Mouse (Mus musculus) megakaryocyte progenitor cell, adult 5-6 weeks (primary cell): ENCODE measurements around the gene St3gal2. TPM values are rescaled to one million over a fixed set of nuclear protein-coding genes. Genes with fewer than 3 reads are reported as not detected.
"Not testable (repeated sequence)": the region's sequence is repeated elsewhere in the genome, so short reads cannot be mapped to it uniquely, and the experiment has no call there.

Experiments
- ATAC-seq: replicated peaks from 2 replicates; pipeline ENCODE4 v1.8.0; 2016; ENCODE audit warnings: mild to moderate bottlenecking, moderate TSS enrichment, inconsistent platforms; ENCODE audit not compliant: poor library complexity
- total RNA-seq, 2 experiments: library from RNA; stranded (forward) in 1 of 2; stranded (reverse) in 1 of 2; fragments of 157-497, 149-512 nt in 1 of 2; fragments of 200-1000 nt in 1 of 2; gene quantifications; 2 replicates each; pipeline versions ENCODE4 v1.2.3 to v1.2.4; 2015 to 2017

St3gal2 gene
- total RNA-seq, 2 experiments from 2014 or later, result 5.8 to 6.9 TPM

DNA sequence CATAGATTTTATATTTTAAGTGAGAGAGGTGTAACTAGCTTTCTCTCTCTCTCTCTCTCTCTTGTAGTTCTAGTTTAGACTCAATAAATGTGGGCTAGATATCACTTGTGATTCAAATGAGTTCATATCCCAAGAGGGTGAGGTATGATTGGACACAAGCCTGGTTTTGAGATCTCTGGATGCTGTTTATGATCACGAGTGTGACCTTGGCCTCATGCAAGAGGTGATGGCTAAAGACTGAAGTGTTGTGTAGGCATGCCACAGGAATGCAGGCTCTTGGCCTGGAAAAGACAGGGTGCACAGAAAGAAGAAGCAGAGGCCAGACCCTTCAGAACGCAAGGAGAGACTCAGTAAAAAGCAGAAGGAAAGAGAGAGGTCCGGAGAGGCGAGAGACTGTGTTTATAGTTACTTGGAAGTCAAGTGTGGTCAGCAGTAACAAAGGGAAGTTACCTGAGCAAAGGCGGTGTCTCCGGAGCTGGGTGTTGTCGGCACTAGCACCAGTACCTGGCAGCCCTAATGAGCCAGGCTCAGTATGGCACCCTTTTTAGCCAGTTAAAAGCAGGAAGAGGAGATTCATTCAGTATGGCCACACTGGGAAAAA, 24.7 kb downstream of the St3gal2 start:
- ATAC-seq, result peak; percentile 55

DNA sequence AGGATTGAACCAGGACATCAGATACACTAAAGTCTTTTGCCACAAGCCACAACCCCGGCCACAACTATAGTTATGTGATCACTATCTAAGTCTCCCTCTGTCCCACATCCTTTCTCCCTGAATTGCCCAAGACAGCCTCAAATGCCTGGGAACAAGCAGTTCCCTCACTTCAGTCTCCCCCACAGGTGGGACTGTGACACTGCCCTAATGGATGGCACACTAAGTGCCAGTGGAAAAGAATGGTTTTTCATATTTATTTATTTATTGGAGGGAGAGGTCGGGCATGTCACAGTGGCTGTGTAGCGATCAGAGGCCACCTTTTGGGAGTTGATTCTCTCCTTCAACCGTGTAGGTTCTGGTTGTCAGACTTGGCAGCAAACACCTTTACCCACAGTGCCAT, 26.0 kb downstream of the St3gal2 start:
- peak; percentile 14; the same call in 1 of the 2 replicates for ATAC-seq

DNA sequence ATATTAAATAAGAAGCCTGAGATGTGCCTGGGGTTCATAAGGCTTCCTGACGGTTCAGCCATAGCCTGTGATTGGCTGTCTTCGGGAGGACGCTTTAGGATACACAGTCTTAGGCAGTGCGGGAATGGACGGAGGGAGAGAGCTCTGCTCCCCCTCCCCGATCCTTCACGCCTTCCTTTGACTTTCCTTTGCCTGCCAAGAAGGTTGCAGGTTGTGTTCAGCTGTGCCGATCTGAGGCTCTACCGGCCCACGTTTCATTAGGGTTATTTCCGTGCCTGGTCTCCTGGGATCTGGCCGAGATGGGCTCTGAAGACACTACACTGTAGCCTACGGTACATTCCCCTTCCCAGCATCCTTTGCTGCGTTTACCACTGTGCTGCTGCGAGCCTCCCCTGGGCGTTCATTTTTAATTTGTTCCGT, 30.4 kb downstream of the St3gal2 start:
- 0 out of 2 replicates have a peak, but pooled peaks have one; percentile 24 for ATAC-seq

DNA sequence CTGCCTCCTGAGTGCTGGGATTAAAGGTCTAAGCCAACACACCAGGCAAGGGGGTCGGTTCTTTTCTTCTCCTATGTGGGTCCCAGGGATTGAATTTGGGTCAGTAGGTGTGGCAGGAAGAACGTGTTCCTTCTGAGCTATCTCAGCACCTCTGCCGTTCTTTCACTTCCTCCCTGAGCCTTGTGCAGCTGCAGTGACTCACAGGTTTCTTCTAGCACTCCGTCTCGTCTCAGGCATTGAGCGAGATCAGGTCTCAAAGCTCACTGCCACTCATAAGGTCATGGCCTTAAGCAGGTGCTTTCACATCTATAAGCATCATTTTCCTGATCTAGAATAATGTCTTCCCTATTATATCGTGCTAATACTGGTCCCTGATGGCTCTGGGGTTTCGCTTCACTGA, 35.1 kb downstream of the St3gal2 start:
- peak; percentile 50 for ATAC-seq

DNA sequence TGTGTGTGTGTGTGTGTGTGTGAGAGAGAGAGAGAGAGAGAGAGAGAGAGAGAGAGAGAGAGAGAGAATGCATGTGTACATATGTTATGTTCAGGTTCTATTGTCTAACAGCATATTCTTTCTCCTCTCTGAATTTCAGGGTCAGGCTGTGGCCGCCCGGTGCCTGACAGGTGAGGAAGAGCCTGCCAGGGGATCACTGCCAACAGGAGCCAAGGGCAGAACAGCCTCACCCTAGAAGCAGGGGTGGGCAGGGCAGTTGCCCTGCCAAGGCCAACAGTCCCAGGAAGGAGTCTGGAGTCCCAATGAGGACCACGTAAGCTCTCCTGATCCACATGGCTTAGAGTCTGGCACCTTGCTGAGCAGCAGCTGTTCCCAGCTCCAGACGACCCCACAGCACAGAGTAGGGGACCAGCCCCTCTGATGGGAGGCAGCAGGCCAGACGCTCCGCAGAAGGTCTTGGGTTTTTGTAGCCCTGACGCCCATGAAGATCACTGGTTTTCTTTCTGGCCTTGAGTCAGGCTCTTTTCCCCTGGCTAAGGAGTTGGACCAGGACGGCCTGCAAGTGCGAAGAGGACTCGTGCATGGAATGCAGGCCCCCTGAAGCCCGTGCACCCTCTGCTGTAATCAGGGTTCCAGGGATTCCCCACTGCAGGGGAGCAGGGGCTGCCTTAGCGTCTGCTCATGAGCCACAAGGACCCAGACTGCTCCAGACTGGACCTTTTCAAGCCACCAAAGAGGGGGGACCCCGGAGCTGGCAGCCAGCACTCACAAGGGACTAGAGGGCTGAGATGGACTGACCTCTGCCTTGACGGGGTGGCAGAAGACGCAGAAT, 37.1 kb downstream of the St3gal2 start:
- no peak for ATAC-seq

GRCm38 (mm10) chr8:110957471-110957870, 37.7 kb downstream of the St3gal2 start:
- ATAC-seq, result no peak

GRCm38 (mm10) chr8:110958135-110958534, 38.4 kb downstream of the St3gal2 start:
- no peak for ATAC-seq

GRCm38 (mm10) chr8:110958553-110958952, 38.8 kb downstream of the St3gal2 start:
- ATAC-seq, result not testable (repeated sequence)

DNA sequence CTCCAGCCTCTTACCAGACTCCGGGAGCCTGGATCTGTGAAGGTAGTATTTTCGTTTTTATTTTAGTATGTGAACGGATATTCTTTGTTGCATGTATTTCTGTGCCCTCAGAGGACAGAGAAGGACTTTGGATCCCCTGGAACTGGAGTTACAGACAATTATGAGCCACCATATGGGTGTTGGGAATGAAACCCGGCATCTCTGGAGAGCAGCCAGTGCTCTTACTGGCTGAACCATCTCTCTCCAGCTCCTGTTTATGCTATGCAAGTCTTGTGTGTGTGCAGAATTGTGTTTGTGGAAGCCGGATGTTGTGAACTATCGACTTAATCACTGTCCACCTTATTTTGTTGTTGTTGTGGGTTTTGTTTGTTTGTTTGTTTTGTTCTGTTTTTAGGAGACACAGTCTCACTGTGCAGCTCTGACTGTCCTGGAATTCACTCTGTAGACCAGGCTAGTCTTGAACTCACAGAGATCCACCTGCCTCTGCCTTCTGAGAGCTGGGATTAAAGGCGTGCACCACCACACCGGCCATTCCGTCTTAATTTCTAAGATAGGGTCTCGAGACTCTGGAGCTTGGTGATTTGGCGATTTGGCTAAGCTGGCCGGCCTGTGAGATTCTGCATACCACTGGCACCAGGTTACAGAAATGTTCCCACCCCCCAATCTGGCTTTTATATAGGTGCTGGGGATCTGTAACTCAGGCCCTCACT, 39.5 kb downstream of the St3gal2 start:
- no peak for ATAC-seq

DNA sequence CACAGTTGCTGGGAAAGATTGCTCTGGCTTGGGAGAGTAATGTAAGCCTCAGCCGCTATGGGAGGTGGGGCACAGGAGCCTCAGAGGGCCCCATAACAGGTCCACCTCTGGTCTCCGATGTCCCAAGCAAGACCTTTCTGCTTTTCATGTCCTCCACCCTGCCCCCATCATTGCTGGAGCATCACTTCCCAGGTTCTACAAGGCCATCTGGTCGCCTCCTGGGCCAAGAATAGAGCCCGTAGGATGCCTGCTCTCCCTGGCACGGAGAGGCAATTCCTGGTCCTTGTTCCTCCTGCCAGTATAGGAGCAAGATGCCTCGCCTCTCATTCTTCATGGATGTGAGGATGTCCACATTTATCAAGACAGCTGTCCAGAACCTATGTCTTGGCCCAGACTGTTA, 40.2 kb downstream of the St3gal2 start:
- ATAC-seq, result no peak

GRCm38 (mm10) chr8:110963051-110963450, 43.3 kb downstream of the St3gal2 start:
- ATAC-seq, result no peak

GRCm38 (mm10) chr8:110964666-110965065, 44.9 kb downstream of the St3gal2 start:
- ATAC-seq, result no peak

GRCm38 (mm10) chr8:110965594-110965993, 45.9 kb downstream of the St3gal2 start:
- ATAC-seq, result peak; percentile 32

- ATAC-seq, result no peak
Observed at GRCm38 (mm10) chr8:110966586-110966985, 46.9 kb downstream of the St3gal2 start.

DNA sequence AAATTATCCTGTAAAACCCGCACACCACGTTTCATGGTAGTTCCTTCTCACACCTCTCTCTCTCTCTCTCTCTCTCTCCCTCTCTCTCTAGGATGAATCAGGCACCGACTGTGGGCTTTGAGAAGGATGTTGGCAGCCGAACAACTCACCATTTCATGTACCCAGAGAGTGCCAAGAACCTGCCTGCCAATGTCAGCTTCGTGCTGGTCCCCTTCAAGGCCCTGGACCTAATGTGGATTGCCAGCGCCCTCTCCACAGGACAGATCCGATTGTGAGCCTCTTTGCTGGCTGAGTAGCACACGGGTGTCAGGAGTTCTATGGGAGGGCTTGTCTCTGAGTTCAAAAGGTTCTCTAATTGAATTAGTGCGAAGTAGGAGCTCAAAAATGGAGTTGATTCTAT, 47.6 kb downstream of the St3gal2 start:
- no peak for ATAC-seq

- peak; percentile 88 for ATAC-seq
Observed at GRCm38 (mm10) chr8:110969910-110970770, 50.4 kb downstream of the St3gal2 start.

DNA sequence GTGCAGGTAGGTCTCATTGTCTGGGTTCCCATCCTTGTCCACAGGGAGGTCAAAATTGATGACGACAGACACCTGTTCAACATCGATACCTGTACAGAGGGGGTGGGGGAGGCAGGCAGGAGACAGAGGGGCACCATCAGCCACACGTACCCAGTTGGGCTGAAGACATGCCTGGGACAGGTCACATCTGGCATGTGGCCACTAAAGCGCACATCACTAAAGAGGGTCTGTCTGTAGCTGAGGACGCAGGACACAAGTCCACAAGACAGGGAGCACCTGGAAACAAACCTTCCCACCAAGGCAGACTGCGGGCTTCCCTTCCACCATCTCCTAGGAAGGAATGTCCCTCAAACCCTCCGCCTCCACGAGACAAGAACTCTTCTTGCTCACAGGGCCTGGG, 56.8 kb downstream of the St3gal2 start:
- ATAC-seq, result not testable (repeated sequence)

DNA sequence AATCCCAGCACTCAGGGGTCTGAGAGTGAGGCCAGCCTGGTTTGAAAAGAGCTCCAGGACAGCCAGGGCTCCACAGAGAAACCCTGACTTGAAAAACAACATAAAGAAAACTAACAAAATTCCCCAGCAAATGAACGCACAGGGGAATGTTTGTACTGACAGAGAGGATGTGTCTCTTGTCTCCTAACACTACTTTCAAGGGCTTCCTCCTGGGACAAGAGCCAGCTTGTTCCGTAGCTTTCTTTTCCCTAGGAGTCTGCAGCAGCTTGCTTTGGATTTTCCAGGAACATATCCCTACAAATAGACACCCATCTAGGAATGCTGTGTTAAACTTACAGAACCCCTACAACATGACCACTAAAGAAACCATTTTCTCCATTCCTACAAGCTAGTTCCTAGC, 58.3 kb downstream of the St3gal2 start:
- not testable (repeated sequence) for ATAC-seq

DNA sequence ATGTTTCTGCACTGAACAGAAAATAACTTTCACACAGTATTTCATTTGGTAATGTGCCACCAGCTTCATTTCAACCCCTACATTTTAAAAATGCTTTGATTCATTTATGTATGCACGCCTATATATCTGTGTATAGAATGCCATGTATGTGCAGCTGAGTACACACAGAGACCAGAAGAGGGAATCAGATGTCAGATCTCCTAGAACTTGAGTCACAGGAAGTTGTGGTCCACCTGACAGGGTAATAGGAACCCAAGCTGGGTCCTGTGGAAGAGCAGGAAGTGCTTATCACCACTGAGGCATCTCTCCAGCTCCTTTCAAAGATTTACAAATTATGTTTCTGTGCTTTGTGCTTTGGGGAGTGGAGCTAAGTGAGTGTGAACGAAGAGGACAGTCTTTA, 61.6 kb downstream of the St3gal2 start:
- peak; percentile 57 for ATAC-seq

DNA sequence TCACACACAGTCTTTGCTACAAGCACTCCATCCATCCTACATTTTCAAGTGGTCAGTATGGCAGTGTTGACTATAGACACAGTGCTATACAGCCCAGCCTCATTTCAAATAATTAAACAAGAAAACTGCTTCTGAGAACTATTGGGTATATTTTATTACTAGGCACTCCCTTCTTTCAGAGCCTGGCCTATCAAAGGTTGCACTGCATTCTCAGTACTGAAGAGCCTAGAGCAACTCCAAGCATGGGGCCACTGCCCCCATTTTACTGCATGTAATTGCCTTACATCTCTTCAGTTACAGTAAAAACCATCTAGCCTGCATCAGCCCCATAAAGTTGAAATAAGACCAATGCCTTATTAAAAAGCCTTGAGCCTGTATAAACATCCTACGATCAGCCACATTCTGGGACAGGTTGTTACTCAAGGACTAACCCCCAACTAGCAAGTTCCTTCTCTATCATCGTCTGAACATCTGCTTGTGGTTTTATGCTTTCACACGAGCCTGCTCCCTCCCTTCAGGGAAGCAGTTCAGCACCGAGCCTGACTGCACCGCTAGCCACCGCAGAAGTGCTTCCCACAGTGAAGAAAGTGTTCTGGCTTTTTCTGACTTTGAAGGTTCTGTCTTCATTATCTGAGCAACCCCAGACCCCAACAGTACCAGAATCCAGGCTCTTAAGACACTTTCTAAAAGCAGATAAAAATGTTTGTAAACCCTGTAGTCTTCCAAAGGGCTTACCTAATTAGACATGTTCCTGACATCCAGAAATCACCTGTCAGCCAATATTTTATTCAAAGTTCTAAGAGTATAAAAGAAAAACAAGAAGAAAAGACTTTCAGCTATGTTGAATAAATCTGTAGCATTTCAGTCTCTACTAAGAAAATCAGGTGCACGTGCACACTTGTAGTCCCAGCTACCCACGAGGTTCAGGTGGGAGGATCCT, 68.4 kb downstream of the St3gal2 start:
- ATAC-seq, result peak; percentile 98
